Mouse (Mus musculus): Measurements from ENCODE around the gene Layn. TPM values are rescaled to one million over a fixed set of nuclear protein-coding genes. Genes with fewer than 3 reads are reported as not detected.

Layn gene
- polyA plus RNA-seq, 1 experiment from 2014 or later: 1.3 TPM

- no peaks in the 10 kb centered on the region for H3K27me3 ChIP-seq (replicated peaks; ENCODE audit: control insufficient read depth, insufficient read depth, low read length)
- no peak overlapping the region for H3K4me2 ChIP-seq (ENCODE audit: low read length)
- H3K9ac ChIP-seq (replicated peaks; ENCODE audit: low read depth, low read length): no peak overlapping the region
- WGBS: 89% methylated on average over 7 of the region's 7 CpGs
- H3K4me1 ChIP-seq (replicated peaks; ENCODE audit: control insufficient read depth, insufficient read depth, low read length): no peaks in the 10 kb centered on the region
- H3K36me3 ChIP-seq (ENCODE audit: control insufficient read depth, insufficient read depth): no peaks in the 10 kb centered on the region
- no peak overlapping the region for H3K27ac ChIP-seq (ENCODE audit: low read length)
- no peak for ATAC-seq
- no peaks in the 10 kb centered on the region for H3K9me3 ChIP-seq (ENCODE audit: control insufficient read depth, low read length)
- no peak overlapping the region for H3K4me3 ChIP-seq (replicated peaks; ENCODE audit: low read length)
These were observed 35.4 kb downstream of the Layn start for GRCm38 (mm10) chr9:51041491-51041980.

- H3K36me3 ChIP-seq (ENCODE audit: control insufficient read depth, insufficient read depth): no peaks in the 10 kb centered on the region
- H3K4me2 ChIP-seq (ENCODE audit: low read length): no peak overlapping the region
- ATAC-seq: no peak
- no peak overlapping the region for H3K9ac ChIP-seq (replicated peaks; ENCODE audit: low read depth, low read length)
- H3K4me1 ChIP-seq (replicated peaks; ENCODE audit: control insufficient read depth, insufficient read depth, low read length): no peaks in the 10 kb centered on the region
- no peaks in the 10 kb centered on the region for H3K9me3 ChIP-seq (ENCODE audit: control insufficient read depth, low read length)
- no peaks in the 10 kb centered on the region for H3K27me3 ChIP-seq (replicated peaks; ENCODE audit: control insufficient read depth, insufficient read depth, low read length)
- H3K4me3 ChIP-seq (replicated peaks; ENCODE audit: low read length): no peak overlapping the region
- 79% methylated on average over 3 of the region's 3 CpGs for WGBS
- H3K27ac ChIP-seq (ENCODE audit: low read length): no peak overlapping the region
These were observed 43.9 kb downstream of the Layn start for GRCm38 (mm10) chr9:51032785-51033529.

- no peak overlapping the region for H3K27ac ChIP-seq (ENCODE audit: low read length)
- H3K4me1 ChIP-seq (replicated peaks; ENCODE audit: control insufficient read depth, insufficient read depth, low read length): no peaks in the 10 kb centered on the region
- 77% methylated on average over 8 of the region's 8 CpGs for WGBS
- no peak overlapping the region for H3K9ac ChIP-seq (replicated peaks; ENCODE audit: low read depth, low read length)
- H3K4me2 ChIP-seq (ENCODE audit: low read length): no peak overlapping the region
- ATAC-seq: no peak
- no peaks in the 10 kb centered on the region for H3K27me3 ChIP-seq (replicated peaks; ENCODE audit: control insufficient read depth, insufficient read depth, low read length)
- no peaks in the 10 kb centered on the region for H3K36me3 ChIP-seq (ENCODE audit: control insufficient read depth, insufficient read depth)
- no peaks in the 10 kb centered on the region for H3K9me3 ChIP-seq (ENCODE audit: control insufficient read depth, low read length)
- H3K4me3 ChIP-seq (replicated peaks; ENCODE audit: low read length): no peak overlapping the region
These were observed 44.6 kb downstream of the Layn start for GRCm38 (mm10) chr9:51032291-51032690.

GRCm38 (mm10) chr9:51031603-51032002, 45.3 kb downstream of the Layn start:
- ATAC-seq: no peak

GRCm38 (mm10) chr9:51030147-51030546, 46.7 kb downstream of the Layn start:
- Histone ChIP-seq H3K9ac (replicated peaks; ENCODE audit: low read depth, low read length) (no peak overlapping the region), H3K27ac (ENCODE audit: low read length) (no peak overlapping the region), H3K9me3 (ENCODE audit: control insufficient read depth, low read length) (no peaks in the 10 kb centered on the region), H3K4me2 (ENCODE audit: low read length) (no peak overlapping the region), H3K27me3 (replicated peaks; ENCODE audit: control insufficient read depth, insufficient read depth, low read length) (no peaks in the 10 kb centered on the region), H3K4me1 (replicated peaks; ENCODE audit: control insufficient read depth, insufficient read depth, low read length) (no peaks in the 10 kb centered on the region), H3K36me3 (ENCODE audit: control insufficient read depth, insufficient read depth) (no peaks in the 10 kb centered on the region), H3K4me3 (replicated peaks; ENCODE audit: low read length) (no peak overlapping the region)
- no peak for ATAC-seq
- WGBS: 52% methylated on average over 1 of the region's 1 CpGs

More at GRCm38 (mm10) chr9:51031603-51032002, 45.3 kb downstream of the Layn start:
- no peaks in the 10 kb centered on the region for H3K27me3 ChIP-seq (replicated peaks; ENCODE audit: control insufficient read depth, insufficient read depth, low read length)
- no peaks in the 10 kb centered on the region for H3K36me3 ChIP-seq (ENCODE audit: control insufficient read depth, insufficient read depth)
- 76% methylated on average over 6 of the region's 6 CpGs for WGBS
- no peak overlapping the region for H3K4me2 ChIP-seq (ENCODE audit: low read length)
- no peak overlapping the region for H3K27ac ChIP-seq (ENCODE audit: low read length)
- no peak overlapping the region for H3K4me3 ChIP-seq (replicated peaks; ENCODE audit: low read length)
- H3K4me1 ChIP-seq (replicated peaks; ENCODE audit: control insufficient read depth, insufficient read depth, low read length): no peaks in the 10 kb centered on the region
- H3K9me3 ChIP-seq (ENCODE audit: control insufficient read depth, low read length): no peaks in the 10 kb centered on the region
- H3K9ac ChIP-seq (replicated peaks; ENCODE audit: low read depth, low read length): no peak overlapping the region

- Histone ChIP-seq H3K4me2 (ENCODE audit: low read length) (no peak overlapping the region), H3K4me3 (replicated peaks; ENCODE audit: low read length) (no peak overlapping the region), H3K9me3 (ENCODE audit: control insufficient read depth, low read length) (no peaks in the 10 kb centered on the region), H3K27me3 (replicated peaks; ENCODE audit: control insufficient read depth, insufficient read depth, low read length) (no peaks in the 10 kb centered on the region), H3K9ac (replicated peaks; ENCODE audit: low read depth, low read length) (no peak overlapping the region), H3K4me1 (replicated peaks; ENCODE audit: control insufficient read depth, insufficient read depth, low read length) (no peaks in the 10 kb centered on the region), H3K36me3 (ENCODE audit: control insufficient read depth, insufficient read depth) (no peaks in the 10 kb centered on the region), H3K27ac (ENCODE audit: low read length) (no peak overlapping the region)
- no peak for ATAC-seq
- WGBS: 63% methylated on average over 1 of the region's 1 CpGs
These were observed 49.9 kb downstream of the Layn start for GRCm38 (mm10) chr9:51026952-51027351.

- Histone ChIP-seq H3K36me3 (ENCODE audit: control insufficient read depth, insufficient read depth) (no peaks in the 10 kb centered on the region), H3K27me3 (replicated peaks; ENCODE audit: control insufficient read depth, insufficient read depth, low read length) (no peaks in the 10 kb centered on the region), H3K9me3 (ENCODE audit: control insufficient read depth, low read length) (no peaks in the 10 kb centered on the region), H3K4me1 (replicated peaks; ENCODE audit: control insufficient read depth, insufficient read depth, low read length) (no peaks in the 10 kb centered on the region), H3K9ac (replicated peaks; ENCODE audit: low read depth, low read length) (no peak overlapping the region), H3K27ac (ENCODE audit: low read length) (no peak overlapping the region), H3K4me3 (replicated peaks; ENCODE audit: low read length) (no peak overlapping the region), H3K4me2 (ENCODE audit: low read length) (no peak overlapping the region)
- no peak for ATAC-seq
- 85% methylated on average over 4 of the region's 4 CpGs for WGBS
These were observed 55.6 kb downstream of the Layn start for GRCm38 (mm10) chr9:51021123-51021795.

- ATAC-seq: no peak
- Histone ChIP-seq H3K36me3 (ENCODE audit: control insufficient read depth, insufficient read depth) (no peaks in the 10 kb centered on the region), H3K9ac (replicated peaks; ENCODE audit: low read depth, low read length) (no peak overlapping the region), H3K27ac (ENCODE audit: low read length) (no peak overlapping the region), H3K4me3 (replicated peaks; ENCODE audit: low read length) (no peak overlapping the region), H3K27me3 (replicated peaks; ENCODE audit: control insufficient read depth, insufficient read depth, low read length) (no peaks in the 10 kb centered on the region), H3K4me2 (ENCODE audit: low read length) (no peak overlapping the region), H3K9me3 (ENCODE audit: control insufficient read depth, low read length) (no peaks in the 10 kb centered on the region), H3K4me1 (replicated peaks; ENCODE audit: control insufficient read depth, insufficient read depth, low read length) (no peaks in the 10 kb centered on the region)
- 77% methylated on average over 3 of the region's 3 CpGs for WGBS
These were observed 56.5 kb downstream of the Layn start for GRCm38 (mm10) chr9:51020351-51020750.

GRCm38 (mm10) chr9:51019670-51020069, 57.2 kb downstream of the Layn start:
- H3K4me1 ChIP-seq (replicated peaks; ENCODE audit: control insufficient read depth, insufficient read depth, low read length): no peaks in the 10 kb centered on the region
- no peak for ATAC-seq
- no peak overlapping the region for H3K4me3 ChIP-seq (replicated peaks; ENCODE audit: low read length)
- WGBS: 83% methylated on average over 7 of the region's 7 CpGs
- no peak overlapping the region for H3K4me2 ChIP-seq (ENCODE audit: low read length)
- H3K9ac ChIP-seq (replicated peaks; ENCODE audit: low read depth, low read length): no peak overlapping the region
- no peaks in the 10 kb centered on the region for H3K27me3 ChIP-seq (replicated peaks; ENCODE audit: control insufficient read depth, insufficient read depth, low read length)
- H3K27ac ChIP-seq (ENCODE audit: low read length): no peak overlapping the region
- no peaks in the 10 kb centered on the region for H3K9me3 ChIP-seq (ENCODE audit: control insufficient read depth, low read length)
- no peaks in the 10 kb centered on the region for H3K36me3 ChIP-seq (ENCODE audit: control insufficient read depth, insufficient read depth)

All from forebrain, embryonic 16.5 days (tissue).